Mouse (Mus musculus): ENCODE measurements around the gene Lingo1. TPM values are rescaled to one million over a fixed set of nuclear protein-coding genes. Genes with fewer than 3 reads are reported as not detected.

The Lingo1 gene
- not detected for polyA plus RNA-seq (2017; shearing (Covaris generic))

DNA sequence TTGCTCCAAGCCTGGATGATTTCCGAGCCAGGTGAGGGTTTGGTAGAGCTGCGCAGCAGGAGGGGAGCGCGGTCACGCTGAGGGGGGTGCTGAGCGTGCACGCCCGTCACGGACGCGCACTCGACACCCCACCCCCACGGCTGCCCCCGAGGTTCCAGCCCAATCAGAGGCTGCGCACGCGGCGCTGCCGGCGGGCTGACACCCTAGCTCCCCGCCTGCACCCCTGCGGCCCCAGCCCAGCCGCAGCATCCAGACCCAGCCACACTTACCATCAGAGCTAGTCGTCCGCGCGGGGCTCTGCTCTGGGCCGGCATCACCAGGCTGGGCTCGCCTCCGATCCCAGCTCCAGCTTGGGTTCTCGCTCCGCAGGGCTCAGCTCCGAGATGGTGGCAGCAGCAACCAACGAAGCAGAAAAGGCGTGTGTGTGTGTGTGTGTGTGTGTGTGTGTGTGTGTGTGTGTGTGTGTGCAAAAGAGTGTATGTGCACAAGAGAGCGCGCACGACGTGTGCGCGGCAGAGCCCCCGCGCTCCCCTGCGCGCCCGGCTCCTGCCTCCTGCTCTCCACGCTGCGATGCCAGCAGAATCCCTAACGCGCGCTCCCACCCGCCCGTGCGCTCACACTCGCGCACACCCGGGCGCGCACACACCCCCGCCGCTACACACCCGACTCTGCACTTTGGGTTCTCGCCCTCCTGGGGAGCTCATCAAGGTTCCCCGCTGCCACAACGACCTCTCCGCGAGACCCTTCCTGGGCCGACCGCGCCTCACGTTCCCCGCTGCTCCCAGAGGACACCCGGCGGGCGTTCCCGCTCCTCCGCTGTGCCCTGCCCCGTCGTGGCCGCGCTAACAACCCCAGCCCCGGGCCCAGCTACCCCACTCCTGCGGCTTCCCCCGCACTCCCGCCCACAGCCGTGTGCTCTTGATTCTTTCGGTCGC lies at the start of gene Lingo1:
Gene Lingo1 (minus strand): TSS at position 748 of the 935 bp plus-strand sequence.
- no peak for ATAC-seq

DNA sequence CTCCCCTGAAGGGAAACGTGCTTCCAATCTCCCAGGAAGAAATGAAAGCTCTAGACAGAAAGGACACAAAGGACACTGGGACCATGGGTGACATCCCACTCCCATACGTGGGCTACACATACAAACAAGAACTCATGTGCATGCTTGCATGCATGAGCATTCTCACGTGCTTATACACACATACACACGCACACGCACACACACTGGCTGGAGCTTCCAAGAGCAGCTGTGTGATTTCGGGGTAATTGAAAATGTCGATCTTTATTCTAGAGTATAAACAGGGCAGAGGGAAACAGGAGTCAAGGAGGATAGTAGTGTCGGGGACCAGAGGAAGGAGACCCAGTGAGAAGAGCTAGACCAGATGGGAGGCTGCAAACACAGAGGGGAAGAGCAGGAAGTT lies 48.4 kb upstream of the Lingo1 start:
- no peak for ATAC-seq

DNA sequence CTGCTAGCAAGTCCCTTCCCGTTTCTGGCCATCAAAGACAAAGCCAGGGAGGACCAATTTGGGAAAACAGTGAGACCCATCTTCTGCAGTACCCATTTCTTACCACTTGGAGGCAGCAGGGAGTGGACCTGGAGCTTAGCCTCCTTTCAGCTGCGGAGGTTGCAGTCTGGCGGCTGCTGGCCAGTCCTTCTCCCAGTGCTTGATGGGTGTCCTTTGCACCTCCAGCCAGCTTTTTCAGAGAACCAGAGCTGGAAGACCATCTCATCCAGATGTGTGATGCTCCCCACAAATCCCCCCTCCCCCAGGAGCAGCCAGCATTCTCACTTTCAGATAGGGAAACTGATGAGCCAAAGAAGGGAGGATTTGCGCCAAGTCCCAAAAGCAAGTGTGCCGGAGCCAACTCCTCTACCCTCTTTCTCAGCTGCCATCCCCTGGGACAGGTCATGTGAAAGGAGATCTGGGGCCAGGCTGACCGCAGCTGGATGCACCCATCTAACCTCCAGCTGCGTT lies 47.5 kb upstream of the Lingo1 start:
- no peak for ATAC-seq

DNA sequence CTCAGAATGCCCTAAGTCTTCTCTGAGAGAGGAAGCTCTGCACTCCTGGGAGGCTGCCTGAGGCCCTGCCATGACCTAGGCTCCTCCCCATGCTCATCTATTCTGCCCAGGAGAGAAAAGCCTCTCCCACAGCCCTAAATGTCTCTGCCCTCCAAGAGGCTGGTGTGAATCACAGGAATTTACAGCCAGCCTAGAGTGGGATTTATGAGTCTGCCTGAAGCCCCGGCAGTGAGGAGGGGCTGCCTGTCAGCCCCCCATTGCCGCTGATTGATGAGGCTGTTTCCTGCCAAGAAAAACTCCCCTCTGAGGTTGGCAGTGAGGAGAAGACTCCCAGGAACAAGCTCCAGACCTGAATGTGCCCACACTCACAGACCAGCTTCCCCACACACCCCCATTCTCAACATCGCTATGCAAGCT lies 46.0 kb upstream of the Lingo1 start:
- ATAC-seq = no peak

DNA sequence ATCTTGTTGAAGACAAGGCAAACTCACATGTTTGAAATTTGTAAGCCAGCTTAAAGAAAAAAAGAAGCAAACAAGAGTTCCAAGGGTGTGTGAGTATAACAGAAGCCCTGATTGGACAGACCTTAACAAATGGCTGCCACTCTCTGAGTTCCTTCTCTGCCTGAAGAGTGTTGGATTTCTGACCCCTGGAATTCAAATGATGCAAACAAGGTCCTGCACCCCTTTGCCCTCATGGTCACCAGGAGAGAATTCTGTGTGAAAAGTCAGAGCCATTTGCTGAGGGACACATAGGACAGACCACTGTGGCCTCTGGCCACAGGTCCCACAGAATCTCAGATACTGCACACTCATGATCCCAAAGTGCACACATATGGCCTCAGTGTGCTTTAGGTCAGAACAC lies 45.6 kb upstream of the Lingo1 start:
- no peak for ATAC-seq

DNA sequence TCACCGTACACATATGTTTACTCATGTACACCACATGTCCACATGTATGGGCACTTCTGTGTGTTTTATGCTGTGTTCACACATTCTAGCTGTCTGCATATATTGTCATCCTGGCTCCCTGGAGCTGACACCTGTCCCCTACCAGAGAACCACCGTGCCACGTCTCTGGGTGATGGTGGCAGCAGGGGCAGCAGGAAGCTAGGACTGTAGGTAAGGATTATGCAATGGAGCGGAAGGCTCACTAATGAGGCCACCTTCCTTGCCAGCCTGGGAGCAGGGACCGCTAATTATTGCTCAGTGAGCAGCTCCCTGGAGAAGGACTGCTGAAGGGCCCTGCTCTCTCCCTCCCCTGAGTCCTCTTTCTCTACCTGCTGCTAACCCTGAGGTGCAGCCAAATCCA lies 44.5 kb upstream of the Lingo1 start:
- ATAC-seq = no peak

DNA sequence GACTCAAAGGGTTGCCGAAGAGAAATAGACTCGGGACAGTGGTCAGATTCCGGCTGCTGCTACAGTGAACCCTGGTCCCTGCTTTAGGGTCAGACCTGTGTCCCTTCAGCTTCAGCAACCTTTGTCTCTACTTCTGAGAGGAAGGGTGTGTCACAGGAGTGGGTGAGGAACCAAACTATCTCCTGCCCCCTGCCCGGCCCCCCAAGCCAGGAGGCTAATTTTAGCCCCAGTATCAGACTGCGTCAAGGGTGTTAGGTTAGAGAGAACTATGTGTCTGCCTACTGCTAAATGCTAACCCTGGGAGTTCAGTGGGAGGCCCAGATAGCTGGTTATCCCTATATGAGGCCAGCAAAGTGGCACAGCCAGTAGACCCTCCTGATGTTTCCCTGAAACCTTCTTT lies 38.9 kb upstream of the Lingo1 start:
- no peak for ATAC-seq

DNA sequence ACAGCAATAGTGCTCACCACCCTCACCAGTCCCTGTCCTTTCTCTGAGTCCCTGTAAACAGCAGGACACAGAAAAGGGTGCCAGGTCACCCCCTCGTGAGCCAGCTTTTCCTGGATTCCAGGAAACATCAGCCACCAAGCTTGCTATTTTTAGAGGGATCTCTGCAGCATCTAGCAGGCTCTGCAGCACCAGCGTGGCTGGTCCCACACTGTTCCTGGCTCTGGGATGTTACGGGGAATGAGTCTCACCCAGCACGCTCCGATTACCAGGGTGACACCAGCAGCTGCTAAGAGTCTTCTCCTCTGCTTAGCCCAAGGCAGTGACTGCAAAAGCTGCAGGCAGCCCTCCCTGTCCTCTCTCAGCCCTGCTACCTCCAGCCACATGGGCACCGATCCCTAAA lies 36.6 kb upstream of the Lingo1 start:
- no peak for ATAC-seq

DNA sequence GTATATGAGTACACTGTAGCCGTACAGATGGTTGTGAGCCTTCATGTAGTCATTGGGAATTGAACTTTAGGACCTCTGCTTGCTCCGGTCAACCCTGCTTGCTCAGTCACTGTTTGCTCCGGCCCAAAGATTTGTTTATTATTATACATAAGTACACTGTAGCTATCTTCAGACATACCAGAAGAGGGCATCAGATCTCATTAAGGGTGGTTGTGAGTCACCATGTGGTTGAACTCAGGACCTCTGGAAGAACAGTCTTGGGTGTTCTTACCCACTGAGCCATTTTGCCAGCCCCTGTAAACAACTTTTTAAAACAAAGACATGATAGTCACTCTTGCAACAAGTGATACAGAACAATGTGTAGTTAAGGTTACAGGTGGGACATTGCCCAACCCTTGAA lies 35.6 kb upstream of the Lingo1 start:
- no peak for ATAC-seq

DNA sequence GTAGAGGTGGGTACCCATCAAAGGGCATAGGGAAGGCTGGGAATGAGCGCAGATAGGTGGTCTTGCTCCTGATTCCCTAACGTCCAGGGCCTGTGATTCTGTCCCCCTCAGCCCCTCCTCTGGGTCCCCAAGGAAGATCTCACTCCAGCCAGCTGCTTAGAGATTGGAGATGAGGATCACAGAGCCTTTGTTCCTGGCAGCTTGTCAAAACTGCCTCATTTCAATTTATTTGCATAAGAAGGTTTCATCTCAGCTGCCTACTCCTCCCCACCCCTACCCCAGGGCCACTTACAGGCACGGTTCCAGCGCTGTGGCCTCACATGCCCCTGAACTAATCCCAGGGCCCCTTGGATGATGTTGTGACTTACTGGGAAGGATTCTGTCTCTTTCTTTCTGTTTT lies 33.9 kb upstream of the Lingo1 start:
- no peak for ATAC-seq

DNA sequence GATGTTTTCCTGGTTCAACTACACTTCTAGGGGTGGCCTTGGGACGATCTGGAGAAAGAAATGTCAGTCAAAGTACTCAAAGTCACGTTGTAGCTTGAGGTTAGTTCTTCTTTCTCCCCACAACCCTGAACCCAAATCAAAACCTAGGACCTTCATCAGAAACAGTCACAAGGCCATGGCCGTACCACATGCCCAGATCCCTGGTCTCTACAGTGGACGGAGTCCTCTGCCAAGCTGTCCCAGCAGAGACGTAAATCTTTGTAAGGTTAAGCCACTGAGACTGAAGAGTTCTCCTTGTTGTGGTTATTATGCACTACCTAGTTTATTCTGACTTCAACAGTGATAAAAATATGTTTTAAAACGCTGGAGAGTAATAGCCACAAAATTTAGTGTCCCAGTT lies 32.6 kb upstream of the Lingo1 start:
- ATAC-seq = no peak

DNA sequence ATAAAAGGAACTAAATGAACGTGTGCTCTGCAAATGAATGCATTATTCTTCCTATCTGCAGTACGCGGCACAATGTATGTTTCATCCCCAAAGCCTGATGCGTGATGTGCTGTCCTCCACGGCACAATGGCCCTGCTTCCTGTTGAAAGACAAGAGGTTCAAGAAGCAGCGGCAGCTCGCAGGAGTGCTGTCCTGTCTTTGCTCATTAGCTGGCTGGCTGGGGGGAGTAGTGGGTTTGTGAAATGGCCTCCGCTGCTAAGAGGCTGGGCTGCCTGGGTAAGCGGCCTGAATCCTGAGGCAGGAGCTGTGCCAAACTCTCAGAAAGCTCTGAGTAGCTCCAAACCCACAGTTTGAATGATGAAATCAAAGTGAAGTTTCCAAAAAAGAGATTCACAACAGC lies 31.9 kb upstream of the Lingo1 start:
- ATAC-seq = no peak

DNA sequence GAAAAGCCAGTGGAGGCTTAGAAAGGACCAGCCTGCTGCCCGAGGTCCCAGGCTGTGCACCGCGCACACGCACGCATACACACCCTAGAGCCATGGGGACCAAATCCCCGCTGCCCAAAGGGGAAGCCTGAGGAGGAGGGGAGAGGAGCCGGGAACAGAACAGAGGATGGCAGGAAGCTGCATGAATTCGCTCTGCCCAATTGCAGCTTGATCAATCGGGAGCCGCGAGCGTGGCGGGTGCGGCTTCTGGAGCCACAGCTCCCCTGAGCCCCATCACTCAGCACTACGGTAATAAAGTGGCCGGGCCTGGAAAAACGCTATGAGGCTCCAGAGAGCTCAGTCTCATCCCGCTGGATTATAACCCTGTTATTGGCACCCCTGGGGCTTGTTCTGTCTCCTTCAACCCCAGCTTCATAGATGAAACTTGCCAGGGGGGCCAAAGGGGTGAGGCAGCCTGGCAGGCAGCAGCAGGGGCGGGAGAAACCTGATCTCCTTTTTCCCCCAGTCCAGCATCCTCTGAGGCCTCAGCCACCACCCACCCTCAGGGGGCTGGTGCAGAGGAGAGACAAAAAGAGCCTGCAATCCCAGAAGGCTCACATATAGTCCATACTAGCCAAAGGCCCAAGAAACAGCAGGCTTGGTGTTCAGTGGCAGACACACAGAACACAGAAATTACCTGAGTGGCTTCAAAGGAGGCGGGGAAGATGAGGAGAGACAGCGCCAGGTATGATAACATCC lies 29.4 kb upstream of the Lingo1 start:
- no peak for ATAC-seq

DNA sequence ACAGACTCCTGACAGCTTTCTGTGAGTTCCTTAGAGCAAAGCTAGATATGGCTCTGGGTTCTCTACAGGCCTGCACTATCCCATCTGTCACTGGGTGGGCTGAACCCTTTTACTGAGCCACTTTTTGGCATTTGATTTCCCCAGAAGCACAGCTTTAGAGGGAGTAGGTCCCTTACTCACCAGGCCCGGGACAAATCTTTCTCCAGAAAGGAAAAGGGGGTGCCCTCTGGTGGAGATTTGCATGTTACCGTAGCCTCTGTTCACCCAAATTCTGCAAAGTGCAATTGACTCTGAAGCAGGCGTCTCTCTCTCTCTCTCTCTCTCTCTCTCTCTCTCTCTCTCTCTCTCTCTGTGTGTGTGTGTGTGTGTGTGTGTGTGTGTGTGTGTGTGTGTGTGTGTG lies 28.6 kb upstream of the Lingo1 start:
- no peak for ATAC-seq

DNA sequence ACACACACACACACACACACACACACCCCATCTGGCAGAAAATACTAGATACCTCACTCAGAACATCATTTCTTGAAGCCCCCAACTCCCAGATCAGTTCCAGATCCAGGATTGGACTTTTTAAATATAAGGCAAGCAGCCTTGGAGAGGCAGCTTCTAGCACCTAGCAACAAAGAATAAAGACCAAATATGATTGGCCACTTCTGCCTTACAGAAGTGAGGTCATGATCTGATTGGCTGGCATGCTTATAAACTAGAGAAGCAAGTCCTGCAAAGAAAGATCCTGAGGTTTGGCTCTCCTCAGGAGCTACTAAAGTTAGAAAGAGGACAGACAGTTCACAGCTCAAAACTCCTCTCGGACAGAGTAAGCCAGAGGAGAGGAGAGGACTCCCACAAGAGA lies 14.6 kb upstream of the Lingo1 start:
- ATAC-seq = no peak

DNA sequence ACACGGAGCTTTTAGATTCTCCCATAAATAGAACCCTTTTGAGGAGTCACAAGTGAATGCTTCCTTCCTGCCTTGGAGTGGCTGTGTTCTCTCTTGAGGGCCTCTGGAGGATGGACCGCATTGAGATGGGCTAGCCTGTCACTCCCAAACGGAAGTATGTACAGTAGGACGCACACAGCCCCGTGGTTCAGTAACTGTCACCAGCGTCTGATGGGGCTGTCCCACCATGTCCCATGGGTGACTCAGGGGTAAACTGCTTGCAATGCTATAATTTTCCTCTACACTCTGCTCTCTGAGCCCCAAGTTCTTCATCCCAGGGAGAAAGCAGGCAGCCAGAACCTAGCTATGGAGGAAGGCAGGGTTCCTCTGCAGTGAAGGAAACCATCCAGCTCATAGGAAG lies 11.7 kb upstream of the Lingo1 start:
- no peak for ATAC-seq

DNA sequence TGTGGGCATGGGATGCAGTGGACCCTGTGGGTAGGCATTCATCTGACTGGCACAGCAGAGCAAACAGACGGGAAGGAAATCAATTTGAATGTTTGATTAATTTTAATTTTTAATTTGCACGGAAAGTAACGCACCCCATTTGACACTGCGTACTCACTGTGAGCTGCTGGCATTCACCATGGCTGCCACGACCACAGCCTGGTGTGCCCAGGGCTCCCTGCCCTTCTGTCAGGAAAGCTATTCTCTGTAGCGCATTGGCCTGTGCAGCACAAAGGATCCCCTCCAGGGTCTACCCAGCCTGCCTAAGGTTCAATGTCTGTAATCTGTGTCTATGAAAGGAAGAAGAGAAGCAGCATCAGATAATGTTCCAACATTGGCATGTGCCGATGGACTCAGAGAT lies 6.9 kb upstream of the Lingo1 start:
- no peak for ATAC-seq

DNA sequence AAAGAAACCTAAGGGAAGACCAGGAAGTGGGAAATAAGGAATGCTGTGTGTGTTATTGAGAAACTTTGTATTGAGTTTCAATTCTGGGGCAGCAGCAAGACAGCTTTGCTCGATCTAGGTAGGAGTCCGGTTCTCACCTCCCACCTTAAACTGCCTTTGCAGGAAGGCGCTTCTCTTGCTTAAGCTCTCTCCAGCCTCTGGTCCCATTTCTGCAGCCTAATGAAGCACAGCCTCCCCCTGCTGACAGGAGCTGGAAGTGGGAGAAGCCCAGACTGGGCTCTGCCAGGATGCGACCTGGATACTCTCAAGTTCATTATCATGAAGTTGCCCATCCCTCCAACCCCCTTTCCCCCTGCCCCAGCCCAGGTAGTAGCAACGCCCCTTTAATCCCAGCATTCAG lies 1.6 kb upstream of the Lingo1 start:
- ATAC-seq = no peak

DNA sequence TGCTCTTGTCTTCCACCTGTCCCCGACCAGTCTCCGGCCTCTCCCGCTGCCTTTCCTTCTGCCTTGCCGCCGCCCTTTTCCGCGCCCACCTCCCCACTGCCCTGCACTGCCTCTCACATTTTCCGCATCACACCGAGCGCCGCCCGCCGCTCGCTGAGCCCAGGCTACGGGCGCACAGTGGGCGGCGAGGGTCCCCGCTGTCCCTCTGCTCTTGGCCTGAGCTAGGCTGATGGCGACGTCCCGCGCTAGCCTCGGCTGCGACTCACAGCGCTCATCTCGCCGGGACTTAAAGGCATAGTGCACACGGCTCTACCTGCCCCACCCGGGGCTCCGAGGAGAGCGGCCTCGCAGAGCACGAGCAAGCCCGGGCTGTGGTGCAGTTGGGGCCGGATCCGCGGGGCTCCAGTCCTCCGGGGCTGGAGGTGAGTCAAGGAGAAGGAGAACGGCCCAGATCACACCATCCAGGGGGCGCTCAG lies 426 bp upstream of the Lingo1 start:
- no peak for ATAC-seq

DNA sequence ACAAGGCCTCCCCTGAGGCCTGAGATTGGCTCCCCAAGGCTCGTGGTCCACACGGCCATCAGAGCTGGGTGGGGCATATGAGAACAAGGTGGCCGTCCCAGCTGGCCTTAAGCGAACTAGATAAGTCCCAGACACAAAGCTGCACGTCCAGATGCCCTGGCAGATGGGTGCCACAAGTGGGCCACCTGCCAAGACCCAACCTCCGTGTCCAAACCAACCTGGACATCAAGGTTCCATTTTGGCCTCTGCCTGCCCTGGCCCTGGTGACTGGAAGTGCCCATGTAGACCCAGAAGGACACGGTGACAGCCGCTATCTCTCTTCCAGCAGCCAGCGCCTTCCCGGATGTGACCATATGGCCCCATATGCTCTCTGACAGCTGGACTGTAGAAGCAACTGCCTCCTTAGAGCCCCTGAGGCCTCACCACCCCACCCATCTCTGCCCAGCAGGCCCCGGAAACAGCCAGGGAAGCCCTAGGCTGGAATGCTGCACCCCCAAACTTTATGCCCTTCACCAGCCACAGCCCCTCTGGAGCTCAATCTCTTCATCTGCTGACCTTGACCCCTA lies 4.5 kb downstream of the Lingo1 start:
- no peak for ATAC-seq

DNA sequence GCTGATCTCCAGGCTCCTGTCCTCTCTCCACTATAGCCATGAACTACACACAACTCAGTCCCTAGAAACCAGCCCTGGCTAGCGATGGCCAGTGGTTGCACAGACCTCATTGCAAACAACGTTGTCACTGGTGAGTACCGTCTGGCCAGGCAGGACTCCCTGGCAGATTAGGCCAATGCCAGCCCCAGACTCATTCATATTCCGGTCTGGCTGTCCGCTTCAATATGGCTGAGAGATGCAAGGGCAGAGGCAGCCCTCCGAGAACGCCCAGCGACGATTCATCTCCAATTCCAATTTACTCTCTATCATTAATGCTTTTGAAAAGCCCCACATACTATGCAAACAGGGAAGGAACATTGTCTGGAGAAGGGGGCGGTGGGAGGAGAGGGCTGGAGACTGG lies 11.7 kb downstream of the Lingo1 start:
- no peak for ATAC-seq

DNA sequence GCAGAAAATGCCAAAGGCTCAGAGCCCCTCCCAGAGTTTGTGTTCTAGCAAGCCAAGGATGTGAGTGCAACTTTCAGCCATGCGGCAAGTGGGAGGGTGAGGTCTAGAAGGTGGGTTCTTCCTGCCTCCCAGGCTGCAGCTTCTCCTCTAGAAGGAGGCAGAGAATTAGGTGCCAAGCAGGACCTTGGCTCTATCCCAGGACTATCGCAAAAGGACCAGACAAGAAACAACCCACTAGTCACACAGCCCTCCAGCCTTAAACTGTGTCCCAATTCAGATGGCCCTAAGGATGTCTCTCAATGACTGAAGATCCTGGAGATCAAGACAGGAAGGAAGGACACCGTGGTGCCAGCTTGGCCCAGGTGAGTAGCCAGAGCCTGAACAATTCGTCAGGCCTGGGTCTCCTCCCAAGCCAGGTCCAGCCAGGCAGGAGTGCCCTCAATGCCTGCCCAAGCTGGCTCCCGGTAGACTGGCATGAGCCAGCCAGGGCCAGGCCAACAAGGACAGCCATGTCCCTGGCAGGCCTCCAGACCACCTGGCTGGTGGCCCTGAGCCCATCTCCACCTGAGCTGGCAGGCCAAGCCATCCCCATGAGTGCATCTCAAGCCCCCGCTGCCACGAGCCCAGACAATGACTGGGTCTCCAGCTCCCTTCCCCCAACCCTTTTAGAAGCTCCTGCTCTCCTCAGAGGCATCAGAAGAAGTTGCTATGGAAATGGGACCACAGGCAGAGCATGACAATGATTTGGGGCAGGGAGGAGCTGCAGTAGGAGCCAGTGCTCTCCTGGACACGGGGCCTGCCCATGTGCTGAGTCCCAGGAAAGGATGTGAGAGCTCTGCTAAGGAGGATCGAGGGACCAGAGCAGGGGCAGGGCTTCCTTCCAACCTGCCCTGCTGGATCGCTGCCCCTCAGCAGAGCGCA lies 19.1 kb downstream of the Lingo1 start:
- ATAC-seq = no peak

Data from inflammation-experienced regulatory T-cells, adult 6 months (primary cell).